In genomic region chr2:18055929-18056785, GRCm38 (mm10) we compare ENCODE assay signal across 8 mouse cellular contexts. TPM values are rescaled to one million over a fixed set of nuclear protein-coding genes. Genes with fewer than 3 reads are reported as not detected.
DNase-seq lines count a peak whose midpoint lies in the region; ATAC-seq and TF ChIP-seq lines count a peak whose summit lies in the region.

No protein-coding gene starts in this region.

- peak overlapping the region; percentile 84 for H3K9ac ChIP-seq in heart, embryonic 15.5 days
- peak overlapping the region; percentile 93 for H3K9ac ChIP-seq in liver, embryonic 16.5 days (ENCODE audit: low read depth, low read length)
- peak overlapping the region; percentile 100 for H3K9ac ChIP-seq in neural tube, embryonic 11.5 days (ENCODE audit: low read length)
- H3K9ac ChIP-seq in stomach, postnatal 0 days (ENCODE audit: low read length) = peak overlapping the region; percentile 84

- H3K27ac ChIP-seq in heart, embryonic 15.5 days = peak overlapping the region; percentile 99
- H3K27ac ChIP-seq in liver, embryonic 16.5 days (ENCODE audit: low read length) = peak overlapping the region; percentile 99
- H3K27ac ChIP-seq in neural tube, embryonic 11.5 days (ENCODE audit: low read depth, low read length) = peak overlapping the region; percentile 100
- peak overlapping the region; percentile 100 for H3K27ac ChIP-seq in stomach, postnatal 0 days (replicated peaks)

- peak overlapping the region; percentile 91 for H3K4me2 ChIP-seq in heart, embryonic 15.5 days
- peak overlapping the region; percentile 87 for H3K4me2 ChIP-seq in liver, embryonic 16.5 days (ENCODE audit: low read depth, low read length)
- H3K4me2 ChIP-seq in neural tube, embryonic 11.5 days (ENCODE audit: low read depth) = peak overlapping the region; percentile 99
- H3K4me2 ChIP-seq in stomach, postnatal 0 days (replicated peaks; ENCODE audit: low read depth) = peak overlapping the region; percentile 86

- peaks cover 45% of the 10 kb centered on the region for H3K27me3 ChIP-seq in erythroblast, embryonic 14.5 days (ENCODE audit: control insufficient read depth)
- H3K27me3 ChIP-seq in heart, embryonic 15.5 days = no peaks in the 10 kb centered on the region
- H3K27me3 ChIP-seq in liver, embryonic 16.5 days (ENCODE audit: control insufficient read depth, insufficient read depth, low read depth, low read length) = peaks cover 15% of the 10 kb centered on the region
- no peaks in the 10 kb centered on the region for H3K27me3 ChIP-seq in neural tube, embryonic 11.5 days (ENCODE audit: control insufficient read depth, insufficient read depth, low read length)
- H3K27me3 ChIP-seq in stomach, postnatal 0 days (ENCODE audit: control insufficient read depth, insufficient read depth, low read length) = no peaks in the 10 kb centered on the region

- no peaks in the 10 kb centered on the region for H3K36me3 ChIP-seq in erythroblast, embryonic 14.5 days (ENCODE audit: control insufficient read depth)
- H3K36me3 ChIP-seq in heart, embryonic 15.5 days = no peaks in the 10 kb centered on the region
- no peaks in the 10 kb centered on the region for H3K36me3 ChIP-seq in liver, embryonic 16.5 days (ENCODE audit: control insufficient read depth, insufficient read depth)
- H3K36me3 ChIP-seq in neural tube, embryonic 11.5 days (ENCODE audit: control insufficient read depth, insufficient read depth, low read length) = no peaks in the 10 kb centered on the region
- no peaks in the 10 kb centered on the region for H3K36me3 ChIP-seq in stomach, postnatal 0 days (ENCODE audit: control insufficient read depth, insufficient read depth, low read length)

- DNase-seq in brain, embryonic 14.5 days (ENCODE audit: low read depth) = peak; percentile 98
- DNase-seq in kidney, postnatal 4 days = peak; percentile 97 to 98
- DNase-seq in neural tube, embryonic 11.5 days (ENCODE audit: low spot score) = no peak
- peak; percentile 98 for DNase-seq in stomach, postnatal 0 days (ENCODE audit: low spot score)

- no peak for TF ChIP-seq EP300 in stomach, postnatal 0 days (optimal IDR thresholded peaks at IDR 0.05)

- H3K4me1 ChIP-seq in erythroblast, embryonic 14.5 days (ENCODE audit: control insufficient read depth) = peaks cover 38% of the 10 kb centered on the region
- peaks cover 13% of the 10 kb centered on the region for H3K4me1 ChIP-seq in heart, embryonic 15.5 days (replicated peaks)
- H3K4me1 ChIP-seq in liver, embryonic 16.5 days (ENCODE audit: control insufficient read depth, low read depth, low read length) = peaks cover 19% of the 10 kb centered on the region
- H3K4me1 ChIP-seq in neural tube, embryonic 11.5 days (ENCODE audit: control insufficient read depth, insufficient read depth, low read length) = peaks cover 38% of the 10 kb centered on the region
- no peaks in the 10 kb centered on the region for H3K4me1 ChIP-seq in stomach, postnatal 0 days (replicated peaks; ENCODE audit: control insufficient read depth, insufficient read depth)

- no peaks in the 10 kb centered on the region for H3K9me3 ChIP-seq in erythroblast, embryonic 14.5 days (ENCODE audit: control insufficient read depth, low read length)
- H3K9me3 ChIP-seq in heart, embryonic 15.5 days (replicated peaks) = no peaks in the 10 kb centered on the region
- H3K9me3 ChIP-seq in liver, embryonic 16.5 days (replicated peaks; ENCODE audit: control insufficient read depth, low read length) = no peaks in the 10 kb centered on the region
- H3K9me3 ChIP-seq in neural tube, embryonic 11.5 days (ENCODE audit: control insufficient read depth, low read length) = no peaks in the 10 kb centered on the region
- H3K9me3 ChIP-seq in stomach, postnatal 0 days (ENCODE audit: control insufficient read depth, low read length) = no peaks in the 10 kb centered on the region

- no peak for TF ChIP-seq CTCF in brain, embryonic 14.5 days (IDR thresholded peaks at IDR 0.05; ENCODE audit: borderline replicate concordance, extremely low read depth, insufficient read depth, insufficient read length)
- TF ChIP-seq CTCF in stomach, postnatal 0 days (IDR thresholded peaks at IDR 0.05; ENCODE audit: low read depth) = no peak

- H3K4me3 ChIP-seq in erythroblast, embryonic 14.5 days (replicated peaks) = peak overlapping the region; percentile 95
- H3K4me3 ChIP-seq in heart, embryonic 15.5 days = peak overlapping the region; percentile 65
- H3K4me3 ChIP-seq in liver, embryonic 16.5 days (ENCODE audit: low read depth, low read length) = peak overlapping the region; percentile 78
- peak overlapping the region; percentile 62 for H3K4me3 ChIP-seq in neural tube, embryonic 11.5 days (ENCODE audit: low read depth, low read length)
- H3K4me3 ChIP-seq in stomach, postnatal 0 days (ENCODE audit: low read depth, low read length) = peak overlapping the region; percentile 59

- WGBS in heart, embryonic 15.5 days = under 1% methylated on average over 53 of the region's 66 CpGs
- WGBS in liver, embryonic 16.5 days (ENCODE audit: insufficient replicate concordance) = under 1% methylated on average over 44 of the region's 66 CpGs
- WGBS in neural tube, embryonic 11.5 days = under 1% methylated on average over 37 of the region's 66 CpGs
- WGBS in stomach, postnatal 0 days = under 1% methylated on average over 41 of the region's 66 CpGs

- peak; percentile 66 for ATAC-seq in CD4-positive, CD25-positive, alpha-beta regulatory T cell, adult 4 months
- ATAC-seq in heart, embryonic 15.5 days (replicated peaks; ENCODE audit: insufficient number of reproducible peaks, insufficient read depth, low FRiP score, low read depth) = peak; percentile 88
- ATAC-seq in liver, embryonic 16.5 days (ENCODE audit: low read depth) = peak; percentile 12
- ATAC-seq in neural tube, embryonic 11.5 days (ENCODE audit: insufficient read depth, low FRiP score, low TSS enrichment) = peak; percentile 91
- ATAC-seq in stomach, postnatal 0 days (ENCODE audit: low FRiP score, low TSS enrichment) = peak; percentile 58

- TF ChIP-seq POLR2A in brain, embryonic 14.5 days (IDR thresholded peaks at IDR 0.05; ENCODE audit: borderline replicate concordance, extremely low read depth, insufficient read depth, insufficient read length, poor library complexity, severe bottlenecking) = peak; percentile 19; the same call in 1 of the 2 replicates

RNA-seq across cellular contexts. Expression of gene Mllt10, which starts 1.1 kb away (rescaled TPM):
- 10 to 100 TPM; 34.9 to 41.4 TPM for polyA plus RNA-seq in CD4-positive, CD25-positive, alpha-beta regulatory T cell, adult 4 months (2017; shearing (Covaris generic))
- 41.1 and 49.4 TPM in 2 replicates for polyA plus RNA-seq in brain, embryonic 14.5 days (2012; rRNA removed)
- polyA plus RNA-seq in erythroblast, embryonic 14.5 days (2012) = 1.3 and 1.5 TPM in 2 replicates
- polyA plus RNA-seq in heart, embryonic 15.5 days (2015; fragmentation: Nextera tagmentation; extraction: Ambion mirVana) = 35.1 and 36.0 TPM in 2 replicates
- polyA plus RNA-seq in liver, embryonic 16.5 days (2015; fragmentation: Nextera tagmentation; extraction: Ambion mirVana) = 23.8 and 24.3 TPM in 2 replicates
- 39.4 and 42.6 TPM in 2 replicates for polyA plus RNA-seq in neural tube, embryonic 11.5 days (2014; fragmentation: Nextera tagmentation; extraction: Ambion mirVana)
- polyA plus RNA-seq in stomach, postnatal 0 days (2015; fragmentation: Nextera tagmentation; extraction: Ambion mirVana) = 25.9 and 27.4 TPM in 2 replicates

RNA-seq across cellular contexts. Expression of gene Skida1, which starts 7.3 kb away (rescaled TPM):
- polyA plus RNA-seq in CD4-positive, CD25-positive, alpha-beta regulatory T cell, adult 4 months (2017; shearing (Covaris generic)) = under 1 TPM in 1 of 2 experiments, not detected in 1; 0.74 TPM
- polyA plus RNA-seq in brain, embryonic 14.5 days (2012; rRNA removed) = 25.4 and 33.5 TPM in 2 replicates
- polyA plus RNA-seq in erythroblast, embryonic 14.5 days (2012) = not detected in 2 replicates
- polyA plus RNA-seq in heart, embryonic 15.5 days (2015; fragmentation: Nextera tagmentation; extraction: Ambion mirVana) = 4.8 and 5.3 TPM in 2 replicates
- 0.28 and 0.38 TPM in 2 replicates for polyA plus RNA-seq in liver, embryonic 16.5 days (2015; fragmentation: Nextera tagmentation; extraction: Ambion mirVana)
- 12.0 and 15.5 TPM in 2 replicates for polyA plus RNA-seq in neural tube, embryonic 11.5 days (2014; fragmentation: Nextera tagmentation; extraction: Ambion mirVana)
- 1.5 and 1.9 TPM in 2 replicates for polyA plus RNA-seq in stomach, postnatal 0 days (2015; fragmentation: Nextera tagmentation; extraction: Ambion mirVana)

RNA-seq across cellular contexts. Expression of gene A930004D18Rik, which starts 18.6 kb away (rescaled TPM):
- 1 to 10 TPM; 2.0 to 2.1 TPM for polyA plus RNA-seq in CD4-positive, CD25-positive, alpha-beta regulatory T cell, adult 4 months (2017; shearing (Covaris generic))
- polyA plus RNA-seq in brain, embryonic 14.5 days (2012; rRNA removed) = 5.5 and 6.1 TPM in 2 replicates
- polyA plus RNA-seq in erythroblast, embryonic 14.5 days (2012) = not detected in 2 replicates
- polyA plus RNA-seq in heart, embryonic 15.5 days (2015; fragmentation: Nextera tagmentation; extraction: Ambion mirVana) = 11.6 and 13.2 TPM in 2 replicates
- polyA plus RNA-seq in liver, embryonic 16.5 days (2015; fragmentation: Nextera tagmentation; extraction: Ambion mirVana) = 1.3 and 1.4 TPM in 2 replicates
- 6.9 and 7.6 TPM in 2 replicates for polyA plus RNA-seq in neural tube, embryonic 11.5 days (2014; fragmentation: Nextera tagmentation; extraction: Ambion mirVana)
- 7.5 and 9.4 TPM in 2 replicates for polyA plus RNA-seq in stomach, postnatal 0 days (2015; fragmentation: Nextera tagmentation; extraction: Ambion mirVana)

RNA-seq across cellular contexts. Expression of gene H2al2a, which starts 59.4 kb away (rescaled TPM):
- not detected for polyA plus RNA-seq in CD4-positive, CD25-positive, alpha-beta regulatory T cell, adult 4 months (2017; shearing (Covaris generic))
- 0.16 TPM in 1 of 2 replicates, not detected in the other for polyA plus RNA-seq in brain, embryonic 14.5 days (2012; rRNA removed)
- polyA plus RNA-seq in erythroblast, embryonic 14.5 days (2012) = not detected in 2 replicates
- polyA plus RNA-seq in heart, embryonic 15.5 days (2015; fragmentation: Nextera tagmentation; extraction: Ambion mirVana) = not detected in 2 replicates
- polyA plus RNA-seq in liver, embryonic 16.5 days (2015; fragmentation: Nextera tagmentation; extraction: Ambion mirVana) = not detected in 2 replicates
- polyA plus RNA-seq in neural tube, embryonic 11.5 days (2014; fragmentation: Nextera tagmentation; extraction: Ambion mirVana) = not detected in 2 replicates
- polyA plus RNA-seq in stomach, postnatal 0 days (2015; fragmentation: Nextera tagmentation; extraction: Ambion mirVana) = not detected in 2 replicates

Comparison
In these comparisons a context has a peak if more than half of its experiments do, and no peak if none do; other contexts are left out.
1. ATAC-seq: peak in every context shown above with its lines; median percentile 91 in neural tube, embryonic 11.5 days; 88 in heart, embryonic 15.5 days; 66 in CD4-positive, CD25-positive, alpha-beta regulatory T cell, adult 4 months; 58 in stomach, postnatal 0 days; 12 in liver, embryonic 16.5 days.
2. RNA of gene Mllt10, which starts 1.1 kb away (polyA plus RNA-seq): 41.1 to 49.4 TPM in brain, embryonic 14.5 days, 34.9 to 41.4 TPM in CD4-positive, CD25-positive, alpha-beta regulatory T cell, adult 4 months, 39.4 to 42.6 TPM in neural tube, embryonic 11.5 days, 35.1 to 36.0 TPM in heart, embryonic 15.5 days, 25.9 to 27.4 TPM in stomach, postnatal 0 days and 23.8 to 24.3 TPM in liver, embryonic 16.5 days; 1.3 to 1.5 TPM in erythroblast, embryonic 14.5 days; every median in the first group is over 10 times any median in the second.
3. Peak in every context shown above with its lines, with median percentiles within 50 percentile points of each other: H3K4me3 ChIP-seq, H3K27ac ChIP-seq, H3K4me2 ChIP-seq and H3K9ac ChIP-seq.